Mouse (Mus musculus): ENCODE measurements around the gene Ephb2.

DNA sequence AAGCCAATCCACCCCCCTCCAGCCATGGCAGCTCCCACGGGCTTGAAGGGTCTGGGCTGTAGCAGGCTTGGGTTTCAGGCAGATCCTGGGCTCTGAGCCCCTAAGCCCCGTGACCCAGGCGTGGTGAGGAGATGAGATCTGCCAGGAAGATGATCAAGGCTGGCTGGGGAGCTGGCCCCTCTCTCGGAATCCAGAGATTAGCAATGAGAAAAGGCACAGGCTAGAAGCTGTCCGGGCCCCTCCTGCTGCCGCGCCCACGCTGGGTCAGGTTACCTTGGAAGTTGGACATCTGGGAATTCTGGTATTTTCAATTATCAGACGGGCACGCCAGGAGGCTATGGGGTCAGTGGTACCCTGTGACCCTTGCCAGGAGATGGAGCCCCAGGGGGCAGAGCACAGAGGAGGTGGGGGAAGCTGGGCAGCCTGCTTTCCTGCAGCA lies 150.3 kb downstream of the Ephb2 start:
- TF ChIP-seq CTCF (IDR thresholded peaks at IDR 0.05; ENCODE audit: control insufficient read depth, insufficient read depth, insufficient read length) = no peak
- no peak for TF ChIP-seq FOSL1 (IDR thresholded peaks at IDR 0.05; ENCODE audit: insufficient read depth, low read length, poor library complexity, severe bottlenecking)
- no peak for TF ChIP-seq MAX (IDR thresholded peaks at IDR 0.05)
- TF ChIP-seq CEBPB (IDR thresholded peaks at IDR 0.05; ENCODE audit: low read depth) = no peak
- no peak for TF ChIP-seq USF1 (IDR thresholded peaks at IDR 0.05; ENCODE audit: low read depth)

All from C2C12 (cell line).